Mouse (Mus musculus) c-Kit-negative CD71-positive TER-119-positive erythroid progenitor cells, embryonic 14.5 days (primary cell): ENCODE results near the gene Mif.
"Not testable (repeated sequence)": the region's sequence is repeated elsewhere in the genome, so short reads cannot be mapped to it uniquely, and the experiment has no call there.

Experiments
- DNase-seq: peaks from one replicate; pipeline ENCODE4 v3.0.0-alpha.2; 2013; ENCODE audit warnings: low read depth, low spot score

Gene Mif

DNA sequence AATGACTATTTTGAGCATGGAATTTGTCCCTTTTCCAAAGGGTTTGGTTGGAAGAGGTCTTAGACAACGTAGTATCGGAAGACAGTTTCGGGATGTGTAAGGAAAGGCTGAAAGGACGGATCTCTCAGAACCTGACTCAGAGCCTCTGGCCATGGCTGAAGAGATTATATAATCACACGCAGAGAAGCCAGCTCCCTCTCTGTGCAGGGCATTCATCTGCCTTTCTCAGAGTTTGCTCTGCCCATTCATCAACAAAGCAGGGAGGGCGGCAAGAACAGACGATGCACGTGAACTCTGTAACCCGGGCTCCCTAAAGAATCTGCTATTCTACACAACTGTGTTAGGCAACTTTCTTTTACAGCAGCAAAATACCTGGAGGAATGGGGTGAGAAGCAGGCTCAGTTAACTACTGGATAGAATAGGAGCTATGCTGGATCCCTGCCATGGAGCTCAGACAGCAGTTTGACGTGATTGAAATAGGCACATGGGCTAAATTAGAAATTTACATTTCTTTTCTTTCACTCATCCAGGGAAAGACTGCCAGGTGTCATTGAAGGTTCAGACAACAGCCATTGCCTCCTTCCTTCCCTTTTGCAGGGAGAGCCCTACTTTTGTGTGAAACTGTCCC lies 13.6 kb upstream of the Mif start:
- no peak for DNase-seq

DNA sequence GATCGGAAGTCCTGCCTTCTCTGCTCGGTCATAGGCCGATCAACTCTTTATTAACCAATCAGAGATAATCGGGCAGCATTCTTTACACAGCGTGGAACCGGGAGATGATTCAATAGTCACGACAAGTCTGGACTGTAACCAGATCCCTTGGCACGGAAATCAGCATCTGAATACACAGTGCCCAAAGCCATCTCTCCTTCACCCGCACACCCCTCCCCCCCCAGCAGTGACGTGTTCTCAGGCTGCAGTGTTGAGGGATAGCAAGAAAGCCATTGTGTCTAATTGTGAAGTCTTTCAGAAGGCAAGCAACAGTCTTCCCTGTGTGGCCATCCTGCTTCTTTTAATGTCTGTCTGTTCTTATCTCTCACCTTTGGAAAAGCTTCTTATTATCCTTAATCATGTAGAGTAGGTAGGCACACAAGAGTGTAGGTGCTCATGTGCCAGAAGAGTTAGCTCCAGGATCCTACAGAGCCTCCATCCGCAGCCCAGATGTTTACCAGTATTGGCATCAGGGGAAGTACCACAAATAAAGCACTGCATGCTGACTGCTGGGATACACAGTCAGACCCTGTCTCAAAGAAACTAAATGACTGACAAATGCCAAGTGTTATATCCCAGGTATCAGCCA lies 13.0 kb upstream of the Mif start:
- DNase-seq, result no peak

DNA sequence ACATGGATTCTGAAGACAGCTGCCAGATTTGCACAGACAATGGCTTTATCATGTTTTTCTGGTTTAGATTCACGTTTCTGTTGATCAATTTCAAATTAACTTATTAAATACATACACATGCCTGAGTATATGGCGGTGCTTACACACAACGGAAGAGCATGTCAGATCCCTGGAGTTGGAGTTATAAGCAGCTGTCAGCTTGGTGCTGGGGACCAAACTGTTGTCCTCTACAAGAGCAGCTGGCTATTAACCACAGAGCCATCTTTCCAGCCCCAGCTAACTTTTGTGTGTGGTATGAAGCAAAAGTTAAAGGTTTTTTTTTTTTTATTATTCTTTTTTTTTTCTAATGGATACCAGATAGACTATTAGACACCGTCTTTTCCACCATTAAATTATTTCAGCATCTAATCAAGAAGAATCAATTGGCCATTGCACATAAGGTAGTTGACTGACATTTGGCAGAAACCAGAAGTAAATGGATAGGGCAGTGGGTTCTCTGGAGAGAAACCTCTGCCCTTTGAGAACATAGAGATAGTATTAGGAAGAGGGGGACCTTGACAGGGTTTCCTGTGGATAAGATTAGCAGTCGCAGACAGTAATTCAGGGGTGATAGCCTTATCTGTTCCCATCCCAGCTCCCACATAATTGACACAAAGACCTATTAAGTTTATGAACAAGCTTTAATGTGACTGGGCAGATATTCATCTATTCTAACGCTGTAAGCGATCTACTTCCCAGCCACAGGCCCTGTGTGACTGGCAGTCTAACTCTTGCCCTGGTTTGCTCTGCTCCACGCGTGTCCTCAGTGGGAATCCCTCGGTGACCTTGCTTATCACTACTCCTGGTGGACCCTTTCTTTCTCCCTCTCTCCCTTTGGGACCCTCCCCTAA lies 12.2 kb upstream of the Mif start:
- DNase-seq, result no peak

DNA sequence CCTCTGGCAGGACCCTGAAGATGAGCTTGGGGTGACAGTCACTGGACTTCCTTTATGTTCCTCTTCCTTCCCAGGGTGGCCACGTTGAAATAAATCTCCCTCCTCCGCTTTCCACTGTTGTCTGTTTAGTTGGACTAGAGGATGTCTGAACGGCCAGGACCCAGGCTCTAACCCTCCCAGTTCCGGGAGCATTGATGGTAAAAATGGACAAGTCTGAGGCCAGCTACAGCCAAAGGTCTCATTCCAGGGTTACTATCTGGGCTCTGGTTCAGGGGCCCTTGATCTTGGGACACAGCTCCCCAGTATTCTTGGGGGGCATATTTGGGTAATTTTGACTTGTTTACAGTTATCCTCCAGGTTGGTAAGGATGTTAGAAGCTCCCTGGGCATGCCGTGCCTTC lies 1.5 kb upstream of the Mif start:
- DNase-seq, result no peak

DNA sequence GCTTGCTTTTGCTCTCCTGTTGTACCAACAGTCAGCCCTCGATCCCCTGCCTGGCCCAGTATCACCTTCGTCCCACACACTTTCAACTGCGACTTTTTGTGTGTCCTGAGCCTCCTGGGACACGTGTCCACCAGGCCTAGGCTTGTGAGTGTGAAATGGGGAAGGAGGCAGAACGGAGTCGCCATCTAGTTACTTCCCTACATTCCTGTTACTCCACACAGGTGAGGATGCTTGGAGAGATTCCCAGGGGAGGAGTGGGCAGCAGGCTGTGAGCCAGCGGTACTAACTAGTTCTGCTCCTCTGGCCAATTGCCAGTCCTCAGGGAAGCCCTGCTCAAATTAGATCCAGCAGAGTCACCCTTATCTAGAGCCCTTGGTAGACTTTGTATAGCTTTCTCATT lies 706 bp upstream of the Mif start:
- DNase-seq, result no peak

DNA sequence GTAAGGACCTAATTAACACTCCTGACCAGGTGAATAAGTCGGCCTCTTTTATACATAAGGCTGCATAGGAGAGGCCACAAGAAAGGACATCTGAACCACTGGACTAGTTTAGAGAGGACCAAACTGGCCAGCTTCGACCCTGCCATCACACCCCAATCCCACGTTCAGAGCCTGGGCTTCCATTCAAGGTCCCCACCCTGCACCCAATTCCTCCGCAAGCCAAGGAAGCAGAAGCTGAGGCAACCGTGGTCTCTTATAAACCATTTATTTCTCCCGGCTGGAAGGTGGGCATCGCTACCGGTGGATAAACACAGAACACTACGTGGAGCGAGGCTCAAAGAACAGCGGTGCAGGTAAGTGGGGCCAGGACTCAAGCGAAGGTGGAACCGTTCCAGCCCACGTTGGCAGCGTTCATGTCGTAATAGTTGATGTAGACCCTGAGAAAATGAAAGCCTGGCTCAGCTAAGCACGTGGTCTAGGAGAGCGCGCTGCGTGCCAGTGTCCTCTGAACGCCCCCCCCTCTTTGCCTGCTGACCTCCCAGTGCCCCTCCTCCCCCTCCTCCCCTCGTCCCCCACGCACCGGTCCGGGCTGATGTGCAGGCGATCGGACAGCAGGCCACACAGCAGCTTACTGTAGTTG lies 813 bp downstream of the Mif start:
- no peak for DNase-seq

DNA sequence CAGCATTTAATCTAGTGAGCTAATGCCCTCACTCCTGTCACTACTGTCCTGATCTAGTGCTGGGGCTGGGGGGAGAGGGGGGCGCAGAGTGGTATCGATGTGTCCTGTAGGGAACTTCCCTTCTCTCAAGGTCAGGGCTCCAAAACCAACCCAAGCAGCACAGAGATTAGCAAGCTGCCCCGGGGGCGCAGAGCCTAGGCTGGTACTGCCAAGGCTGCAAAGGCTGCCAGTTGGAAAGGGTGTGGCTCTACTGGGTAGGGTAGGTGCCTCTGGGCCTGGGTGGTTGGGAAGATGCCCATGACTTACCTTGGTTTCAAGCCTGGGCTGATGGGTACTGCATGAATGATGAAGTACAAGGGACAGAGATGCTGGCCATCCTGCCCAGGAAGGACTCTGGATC lies 2.4 kb downstream of the Mif start:
- DNase-seq, result no peak

DNA sequence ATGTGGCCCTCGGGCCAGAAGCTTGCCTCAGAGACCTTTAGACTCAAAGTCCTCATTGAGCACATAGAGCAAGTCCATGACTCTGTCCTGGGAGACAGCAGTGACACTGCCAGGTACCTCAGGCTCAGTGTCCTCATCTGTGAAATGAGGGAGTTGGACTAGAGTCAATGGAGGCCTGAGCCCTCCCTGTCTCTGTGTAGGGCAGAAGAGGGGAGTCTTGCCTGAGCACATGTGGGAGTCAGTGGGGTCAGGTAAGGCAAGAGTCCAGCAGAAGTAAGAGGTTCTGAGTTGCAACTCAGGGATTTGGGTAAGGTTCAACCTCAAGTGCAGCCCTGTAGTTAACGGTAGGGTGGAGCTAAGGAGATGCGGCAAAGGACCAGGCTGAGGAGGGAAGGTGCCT lies 3.1 kb downstream of the Mif start:
- DNase-seq, result no peak

DNA sequence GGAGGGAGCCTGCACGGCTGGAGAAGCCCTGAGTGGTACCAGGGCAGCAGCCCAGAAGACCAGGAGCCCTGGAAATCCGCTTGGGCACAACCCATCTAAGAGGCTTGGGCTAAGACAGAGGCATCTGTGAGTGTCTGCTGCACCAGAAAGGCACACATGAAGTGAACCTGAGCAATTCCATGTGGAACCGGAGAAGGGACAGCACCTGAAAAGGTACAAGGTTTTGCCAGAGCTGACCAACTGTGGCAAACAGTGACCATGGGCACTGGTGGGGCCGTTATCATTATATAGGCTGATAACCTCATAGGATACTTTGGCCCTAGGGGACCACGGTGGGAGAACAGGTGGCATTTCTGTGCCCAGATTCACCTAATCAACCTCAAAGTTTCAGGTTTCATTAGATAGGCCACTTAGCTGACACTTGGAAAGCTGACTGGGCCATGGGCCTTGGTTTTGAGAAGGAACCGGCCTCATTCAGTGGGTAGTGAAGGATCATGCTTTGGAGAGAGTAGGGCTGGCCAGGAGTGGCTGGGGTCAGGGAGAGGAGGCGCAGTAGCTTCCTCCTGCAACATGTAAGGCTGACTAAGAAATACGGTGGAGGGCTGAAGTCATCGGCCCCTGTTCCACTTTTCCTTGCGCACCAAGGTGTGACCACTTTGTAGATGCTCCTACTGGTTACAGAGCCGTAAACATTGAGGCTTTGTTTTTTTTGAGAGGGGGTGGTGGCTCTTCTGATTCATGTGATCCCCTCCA lies 3.7 kb downstream of the Mif start:
- DNase-seq, result no peak

DNA sequence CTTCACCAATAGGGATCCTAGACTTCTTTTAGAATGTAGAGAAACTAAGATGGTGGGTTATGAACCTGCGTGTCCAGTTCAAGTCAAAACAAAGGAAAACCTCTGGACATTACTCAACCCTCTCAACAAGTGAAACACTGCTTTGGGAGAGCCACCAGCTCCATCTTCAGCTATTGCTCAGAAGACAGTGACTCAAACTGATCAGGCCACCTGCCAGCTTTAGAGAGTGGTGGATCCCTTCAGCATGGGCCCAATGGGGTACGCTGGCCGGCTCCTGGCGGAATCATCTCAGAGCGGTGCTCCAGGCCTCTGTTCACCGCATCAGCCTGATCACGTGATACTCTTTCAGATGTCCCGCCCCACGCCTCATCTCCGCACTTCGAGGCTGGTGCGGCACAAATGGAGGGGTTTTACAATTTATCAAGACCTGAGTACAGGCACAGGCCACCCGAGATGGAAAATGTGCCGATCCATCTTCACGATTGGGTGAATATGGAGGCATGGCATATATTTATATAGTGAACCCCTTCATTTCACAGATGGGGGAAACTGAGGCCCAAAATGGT lies 4.5 kb downstream of the Mif start:
- DNase-seq, result no peak

DNA sequence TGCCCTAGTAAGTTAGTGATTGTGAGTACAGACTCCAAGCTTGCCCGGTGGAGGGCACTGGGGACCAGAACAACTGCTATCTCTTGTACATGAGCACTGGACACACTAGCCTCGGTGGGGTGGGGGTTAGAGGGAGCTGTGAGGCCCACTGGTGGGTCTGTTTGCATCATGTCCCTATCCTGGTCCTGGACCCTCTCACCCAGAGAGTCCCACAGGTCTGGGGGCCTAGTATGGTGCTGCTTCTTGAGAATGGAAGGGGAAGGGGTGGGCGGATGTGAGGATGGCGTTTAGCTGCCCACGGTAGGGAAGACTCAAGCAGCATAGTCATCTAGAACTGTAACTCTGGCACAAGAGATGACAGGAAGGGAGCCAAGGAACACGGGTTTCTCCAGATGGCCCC lies 5.2 kb downstream of the Mif start:
- DNase-seq, result no peak

DNA sequence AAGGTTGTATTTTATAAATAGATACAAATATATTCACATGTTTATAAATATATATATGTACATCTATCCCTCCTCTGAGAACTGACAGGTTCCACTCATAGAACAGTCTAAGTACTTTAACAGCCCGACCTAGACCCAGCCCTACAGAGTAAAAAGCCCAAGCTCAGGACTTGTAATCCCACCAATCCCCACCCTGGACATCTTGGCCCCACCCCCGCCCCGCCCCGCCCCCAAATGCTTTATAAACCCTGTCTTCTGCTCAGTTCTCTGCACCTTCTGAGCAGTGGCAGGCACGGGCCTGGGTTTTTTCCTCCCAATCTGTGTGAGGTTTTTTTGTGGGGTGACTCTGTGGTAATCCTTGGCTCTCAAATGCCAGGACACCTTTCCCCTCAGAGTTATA lies 5.9 kb downstream of the Mif start:
- DNase-seq, result no peak

DNA sequence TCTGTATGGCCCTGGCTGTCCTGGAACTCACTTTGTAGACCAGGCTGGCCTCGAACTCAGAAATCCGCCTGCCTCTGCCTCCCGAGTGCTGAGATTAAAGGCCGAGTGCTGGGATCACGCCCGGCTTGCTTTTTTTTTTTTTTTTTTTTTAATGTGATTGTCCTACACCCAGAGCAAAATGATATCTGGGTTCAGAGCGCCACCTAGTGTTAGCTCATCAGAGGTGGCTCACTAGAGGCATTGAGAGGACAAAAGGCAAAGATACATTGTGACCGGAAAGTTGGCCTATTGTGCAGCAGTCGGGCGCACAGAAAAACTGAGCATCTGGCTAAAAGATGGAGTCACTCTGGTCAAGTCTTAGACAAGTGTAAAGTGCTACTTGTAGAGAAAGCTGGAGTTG lies 6.6 kb downstream of the Mif start:
- DNase-seq, result peak; percentile 77

DNA sequence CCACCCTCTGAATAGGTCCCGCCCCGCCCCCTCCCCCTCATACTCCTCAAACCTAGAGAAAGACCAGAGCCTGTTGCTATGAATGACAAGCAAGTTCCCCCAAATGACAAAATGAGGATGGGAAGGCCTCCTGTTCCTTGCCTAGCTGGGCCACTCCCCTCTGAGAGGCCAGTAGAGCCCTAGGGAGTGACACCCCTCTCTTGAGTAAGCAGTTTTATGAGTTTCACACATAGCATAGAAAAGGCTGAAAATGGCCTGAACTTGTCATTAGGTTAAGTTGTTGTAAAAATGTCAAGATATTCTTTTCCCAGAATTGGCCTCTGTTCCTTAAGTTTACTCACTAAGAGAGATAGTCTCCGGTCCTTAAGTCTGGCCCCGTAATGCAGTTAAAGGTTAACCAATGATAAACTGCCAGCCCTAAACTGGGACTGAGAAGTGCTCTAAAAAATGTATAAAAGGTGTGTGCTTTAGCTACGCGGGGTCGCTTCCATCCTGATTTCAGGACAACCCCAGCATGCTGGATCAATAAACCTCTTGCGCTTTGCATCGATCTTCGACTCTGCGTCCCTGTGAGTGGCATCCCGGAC lies 7.4 kb downstream of the Mif start:
- no peak for DNase-seq

DNA sequence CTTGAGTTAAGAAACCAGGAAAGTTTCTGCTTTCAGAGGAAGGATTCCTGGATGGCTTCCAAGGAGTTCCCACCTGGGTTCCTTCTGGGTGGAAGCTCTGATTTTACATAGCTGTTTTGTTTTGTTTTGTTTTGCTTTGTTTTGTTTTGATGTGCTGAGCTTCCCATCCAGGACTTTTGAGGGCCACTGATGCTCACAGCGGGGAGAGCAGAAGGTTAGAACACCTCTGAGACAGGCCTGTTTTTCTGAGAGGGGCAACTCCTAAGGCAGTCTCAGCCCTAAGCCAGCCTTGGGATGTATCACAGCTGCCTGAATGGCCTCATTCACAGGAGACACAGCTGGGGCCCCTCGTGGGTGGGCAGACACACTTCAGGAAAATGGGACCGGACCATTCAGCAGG lies 8.4 kb downstream of the Mif start:
- no peak for DNase-seq

DNA sequence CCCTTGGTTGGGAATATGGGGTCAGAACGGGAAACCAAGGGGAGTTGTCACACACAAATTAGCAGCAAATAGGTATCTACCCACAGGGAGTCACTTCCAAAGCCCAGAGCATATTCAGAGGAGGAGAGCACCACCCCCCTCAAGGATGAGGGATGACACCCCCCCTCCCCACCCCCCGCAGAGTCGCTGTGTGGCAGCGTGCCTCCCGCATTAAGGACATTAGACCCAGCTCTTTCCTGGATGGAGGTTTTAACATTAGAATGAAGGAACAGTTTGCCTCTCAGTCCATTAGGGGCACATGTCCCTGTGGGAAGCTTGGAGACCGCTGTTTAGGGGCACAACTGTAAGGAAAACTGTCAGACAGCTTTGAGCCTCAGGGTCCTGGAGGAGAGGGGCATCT lies 9.0 kb downstream of the Mif start:
- no peak for DNase-seq

DNA sequence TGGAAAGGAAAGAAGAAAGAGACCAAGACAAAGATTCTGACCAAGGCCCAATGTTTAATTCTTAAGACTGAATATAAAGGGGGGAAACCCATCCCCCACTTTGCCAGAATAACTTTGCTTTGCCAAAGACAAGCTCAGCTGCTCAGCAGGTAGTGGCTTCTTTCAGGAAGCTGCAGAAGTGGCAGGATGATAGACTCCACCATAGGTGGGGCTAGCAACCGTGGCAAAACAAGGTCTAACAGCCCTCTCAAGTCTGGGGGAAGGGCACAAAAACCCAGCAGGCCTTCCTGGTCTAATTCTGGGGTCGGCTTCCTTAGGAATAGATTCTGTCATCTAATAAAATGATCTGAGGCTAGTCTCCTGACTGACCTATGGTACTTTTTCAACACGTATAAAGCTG lies 11.7 kb downstream of the Mif start:
- DNase-seq, result no peak

DNA sequence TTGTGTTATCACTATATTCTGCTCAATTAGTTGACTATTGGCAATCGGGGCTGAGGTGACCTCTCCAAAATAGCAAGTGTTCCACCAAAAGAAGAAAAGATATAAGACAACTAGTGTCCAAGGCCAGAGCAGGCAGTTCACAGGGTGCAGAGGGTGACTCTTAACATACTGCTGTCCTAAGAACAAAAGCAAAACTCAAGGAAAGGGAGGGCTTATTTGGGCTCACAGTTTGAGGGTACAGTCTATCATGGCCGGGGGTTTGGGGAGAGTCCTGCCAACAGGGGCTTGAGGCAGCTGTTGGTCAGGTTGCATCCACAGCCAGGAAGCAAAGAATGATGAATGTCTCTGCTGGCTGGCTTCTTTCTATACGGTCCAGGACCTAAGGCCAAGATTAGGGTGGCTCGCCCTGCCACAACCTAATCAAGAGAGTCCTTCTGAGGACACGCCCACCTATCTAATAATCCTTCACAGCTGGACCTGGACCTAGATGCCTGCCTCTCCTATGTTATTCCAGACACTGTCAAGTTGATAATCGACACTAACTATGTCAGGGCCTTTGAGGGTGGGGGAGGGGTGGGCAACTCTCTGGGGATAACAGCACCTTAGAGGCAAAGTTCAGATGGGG lies 14.6 kb downstream of the Mif start:
- DNase-seq, result peak; percentile 68

DNA sequence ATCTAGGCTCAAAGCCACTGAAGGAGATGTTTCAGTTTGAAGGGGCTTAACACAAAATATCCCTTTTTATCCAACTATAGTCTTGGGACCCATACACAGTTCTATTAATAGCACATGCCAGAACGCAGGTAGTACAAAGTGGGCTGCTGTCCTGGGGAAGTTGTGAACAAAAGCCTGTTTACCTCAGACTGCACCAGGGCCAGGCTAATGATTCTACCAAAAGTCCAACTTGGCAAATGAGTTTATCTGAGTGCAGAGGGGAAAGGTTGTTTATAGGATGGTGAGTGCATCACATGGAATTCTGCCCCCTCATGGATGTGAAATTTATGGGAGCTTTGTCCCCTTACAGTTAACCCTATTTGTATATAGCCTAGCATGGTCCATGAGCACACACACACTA lies 15.2 kb downstream of the Mif start:
- no peak for DNase-seq

DNA sequence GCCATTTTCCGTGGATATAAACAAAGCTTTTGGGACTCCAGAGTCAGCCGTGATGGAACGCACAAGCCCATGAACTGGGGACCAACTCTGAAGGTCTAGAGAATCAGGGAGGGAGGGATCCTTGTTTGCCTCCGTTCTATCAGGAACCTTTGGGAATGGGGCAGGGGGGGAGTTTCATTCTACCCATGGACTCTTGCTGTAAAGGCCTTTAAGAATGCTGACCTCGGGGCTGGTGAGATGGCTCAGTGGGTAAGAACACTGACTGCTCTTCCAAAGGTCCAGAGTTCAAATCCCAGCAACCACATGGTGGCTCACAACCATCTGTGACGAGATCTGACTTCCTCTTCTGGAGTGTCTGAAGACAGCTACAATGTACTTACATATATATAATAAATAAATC lies 16.1 kb downstream of the Mif start:
- DNase-seq, result not testable (repeated sequence)

DNA sequence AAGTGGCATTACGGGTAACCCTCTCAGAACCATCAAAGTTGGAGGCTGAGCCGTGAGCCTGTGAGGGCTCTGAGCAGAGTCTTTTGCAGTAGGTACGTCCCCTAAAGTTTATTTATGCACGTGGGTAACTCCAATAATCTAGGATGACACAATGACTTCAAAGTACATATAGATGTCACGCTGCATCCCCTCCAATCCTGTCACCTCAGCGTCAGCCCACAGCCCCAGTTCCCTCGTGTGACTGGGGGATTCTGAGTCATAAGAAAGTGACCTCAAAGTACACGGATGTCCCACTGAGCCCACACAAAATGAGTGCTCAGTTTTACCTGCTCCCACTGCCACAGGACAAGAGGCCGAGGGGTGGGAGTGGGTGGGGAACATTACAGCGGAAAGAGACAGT lies 20.9 kb downstream of the Mif start:
- DNase-seq, result no peak
